Mouse (Mus musculus): ENCODE measurements at regions not wholly inside any gene's neighbourhood (a gene's known extent, or its start where the extent isn't known, plus 50 kb on each side); places are given as distances from the start of the nearest gene placed in this dataset.

- no peak for ATAC-seq (ENCODE audit: insufficient number of reproducible peaks, insufficient read depth, low FRiP score, low read depth)
- no peak overlapping the region for H3K4me3 ChIP-seq (ENCODE audit: control insufficient read depth in 1 of 2, insufficient read depth in 1 of 2, low read depth in 1 of 2, low read length in 2 of 2)
- no peaks in the 10 kb centered on the region for H3K36me3 ChIP-seq (ENCODE audit: control insufficient read depth, insufficient read depth, low read length)
- no peaks in the 10 kb centered on the region for H3K4me1 ChIP-seq (ENCODE audit: control insufficient read depth in 2 of 2, insufficient read depth in 2 of 2, low read length in 2 of 2)
- H3K27me3 ChIP-seq (ENCODE audit: control insufficient read depth, insufficient read depth, low read length) = no peaks in the 10 kb centered on the region
- H3K9me3 ChIP-seq (ENCODE audit: control insufficient read depth, low read length) = no peaks in the 10 kb centered on the region
- WGBS = 45% methylated on average over 13 of the region's 13 CpGs
- no peak overlapping the region for H3K27ac ChIP-seq (replicated peaks in 1 of 2; ENCODE audit: control insufficient read depth in 1 of 2, insufficient read depth in 1 of 2, low read depth in 2 of 2, low read length in 2 of 2)
- H3K4me2 ChIP-seq (ENCODE audit: low read length) = no peak overlapping the region
- H3K9ac ChIP-seq (ENCODE audit: low read length) = no peak overlapping the region
These were observed 79.2 kb upstream of the Jarid2 start for GRCm38 (mm10) chr13:44650052-44650451.

DNA sequence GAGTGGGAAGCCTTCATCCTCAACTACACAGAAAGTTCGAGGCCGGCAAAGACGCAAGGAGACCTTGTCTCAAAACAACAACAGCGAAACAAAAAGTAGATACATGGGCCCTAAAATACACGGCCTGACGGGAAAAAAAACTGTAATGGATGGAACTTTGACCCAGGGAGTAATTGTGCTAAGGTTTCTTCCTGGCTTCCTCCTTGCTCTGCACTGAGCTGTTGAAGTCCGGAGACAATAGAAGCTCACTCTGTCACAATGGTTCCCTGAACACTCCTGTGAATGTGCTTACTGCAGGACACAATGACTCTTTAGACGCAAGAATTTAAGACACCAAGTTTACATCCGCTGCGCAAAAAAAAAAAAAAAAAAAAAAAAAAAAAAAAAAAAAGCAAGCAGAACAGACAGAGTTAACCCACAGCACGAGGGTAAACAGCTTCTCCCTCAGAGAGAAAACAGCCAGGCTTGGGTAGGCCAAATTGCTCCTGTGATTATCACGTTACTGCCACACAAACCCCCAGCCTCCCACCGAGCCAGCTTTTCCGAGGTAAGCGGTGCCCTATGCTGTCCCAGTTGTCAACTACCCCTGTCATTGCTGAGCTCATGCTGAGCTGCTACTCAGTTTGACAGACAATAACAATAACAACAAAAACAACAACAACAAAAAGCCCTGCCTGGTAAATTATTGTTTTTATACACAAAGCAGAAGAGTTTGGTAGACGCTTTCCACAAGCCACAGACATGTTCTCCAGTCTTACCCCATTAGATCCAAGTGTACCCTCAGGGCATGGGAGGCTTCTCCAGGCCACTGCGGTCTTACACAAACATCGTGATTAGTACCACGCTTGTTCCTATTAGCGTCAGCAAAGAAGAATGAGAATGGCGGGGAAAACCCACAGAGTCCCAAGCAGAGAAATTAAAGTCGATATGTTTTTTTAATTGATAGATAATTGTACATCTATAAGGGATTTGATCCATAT, 77.7 kb upstream of the Jarid2 start:
- Histone ChIP-seq H3K27me3 (ENCODE audit: control insufficient read depth, insufficient read depth, low read length) (no peaks in the 10 kb centered on the region), H3K9me3 (ENCODE audit: control insufficient read depth, low read length) (no peaks in the 10 kb centered on the region), H3K4me3 (ENCODE audit: control insufficient read depth in 1 of 2, insufficient read depth in 1 of 2, low read depth in 1 of 2, low read length in 2 of 2) (no peak overlapping the region), H3K9ac (ENCODE audit: low read length) (no peak overlapping the region), H3K4me1 (ENCODE audit: control insufficient read depth in 2 of 2, insufficient read depth in 2 of 2, low read length in 2 of 2) (no peaks in the 10 kb centered on the region), H3K4me2 (ENCODE audit: low read length) (no peak overlapping the region), H3K36me3 (ENCODE audit: control insufficient read depth, insufficient read depth, low read length) (no peaks in the 10 kb centered on the region), H3K27ac (replicated peaks in 1 of 2; ENCODE audit: control insufficient read depth in 1 of 2, insufficient read depth in 1 of 2, low read depth in 2 of 2, low read length in 2 of 2) (no peak overlapping the region)
- no peak for ATAC-seq (ENCODE audit: insufficient number of reproducible peaks, insufficient read depth, low FRiP score, low read depth)
- WGBS = 47% methylated on average over 22 of the region's 22 CpGs

DNA sequence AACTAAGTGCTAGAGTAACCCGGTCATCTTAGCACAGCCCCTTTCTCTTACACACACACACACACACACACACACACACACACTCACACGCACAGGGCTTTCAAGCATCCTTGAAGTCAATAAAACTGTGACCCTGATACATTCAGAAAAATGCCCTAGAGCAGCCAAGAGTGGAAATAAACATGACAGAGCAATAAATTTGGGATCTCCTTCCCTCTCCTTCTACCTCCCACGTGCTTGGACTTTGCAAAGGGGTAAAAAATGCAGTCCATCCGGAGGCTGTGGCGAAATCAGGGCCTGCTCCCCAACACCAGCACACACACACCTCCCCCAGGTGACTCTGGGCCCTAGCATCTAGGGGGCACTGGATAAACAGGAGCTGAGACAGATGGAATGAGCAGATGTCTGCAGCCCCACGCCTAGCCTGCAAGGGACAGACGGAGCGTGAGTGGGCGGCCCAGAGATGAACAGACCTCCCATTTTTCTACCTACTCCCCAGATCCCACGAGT, 71.3 kb upstream of the Jarid2 start:
- Histone ChIP-seq H3K36me3 (ENCODE audit: control insufficient read depth, insufficient read depth, low read length) (no peaks in the 10 kb centered on the region), H3K4me2 (ENCODE audit: low read length) (no peak overlapping the region), H3K9me3 (ENCODE audit: control insufficient read depth, low read length) (no peaks in the 10 kb centered on the region), H3K9ac (ENCODE audit: low read length) (no peak overlapping the region), H3K4me1 (ENCODE audit: control insufficient read depth in 2 of 2, insufficient read depth in 2 of 2, low read length in 2 of 2) (no peaks in the 10 kb centered on the region; a peak in 1 of 4 replicates), H3K27me3 (ENCODE audit: control insufficient read depth, insufficient read depth, low read length) (no peaks in the 10 kb centered on the region), H3K27ac (replicated peaks in 1 of 2; ENCODE audit: control insufficient read depth in 1 of 2, insufficient read depth in 1 of 2, low read depth in 2 of 2, low read length in 2 of 2) (no peak overlapping the region), H3K4me3 (ENCODE audit: control insufficient read depth in 1 of 2, insufficient read depth in 1 of 2, low read depth in 1 of 2, low read length in 2 of 2) (no peak overlapping the region)
- ATAC-seq (ENCODE audit: insufficient number of reproducible peaks, insufficient read depth, low FRiP score, low read depth) = no peak
- WGBS = 65% methylated on average over 10 of the region's 10 CpGs

GRCm38 (mm10) chr13:44659861-44660260, 69.4 kb upstream of the Jarid2 start:
- no peaks in the 10 kb centered on the region for H3K9me3 ChIP-seq (ENCODE audit: control insufficient read depth, low read length)
- H3K4me3 ChIP-seq (ENCODE audit: control insufficient read depth in 1 of 2, insufficient read depth in 1 of 2, low read depth in 1 of 2, low read length in 2 of 2) = no peak overlapping the region
- H3K36me3 ChIP-seq (ENCODE audit: control insufficient read depth, insufficient read depth, low read length) = no peaks in the 10 kb centered on the region
- H3K4me1 ChIP-seq (ENCODE audit: control insufficient read depth in 2 of 2, insufficient read depth in 2 of 2, low read length in 2 of 2) = no peaks in the 10 kb centered on the region; a peak in 1 of 4 replicates
- H3K27me3 ChIP-seq (ENCODE audit: control insufficient read depth, insufficient read depth, low read length) = no peaks in the 10 kb centered on the region
- WGBS = 55% methylated on average over 6 of the region's 6 CpGs
- H3K27ac ChIP-seq (replicated peaks in 1 of 2; ENCODE audit: control insufficient read depth in 1 of 2, insufficient read depth in 1 of 2, low read depth in 2 of 2, low read length in 2 of 2) = no peak overlapping the region
- no peak overlapping the region for H3K9ac ChIP-seq (ENCODE audit: low read length)
- no peak overlapping the region for H3K4me2 ChIP-seq (ENCODE audit: low read length)
- ATAC-seq (ENCODE audit: insufficient number of reproducible peaks, insufficient read depth, low FRiP score, low read depth) = no peak

DNA sequence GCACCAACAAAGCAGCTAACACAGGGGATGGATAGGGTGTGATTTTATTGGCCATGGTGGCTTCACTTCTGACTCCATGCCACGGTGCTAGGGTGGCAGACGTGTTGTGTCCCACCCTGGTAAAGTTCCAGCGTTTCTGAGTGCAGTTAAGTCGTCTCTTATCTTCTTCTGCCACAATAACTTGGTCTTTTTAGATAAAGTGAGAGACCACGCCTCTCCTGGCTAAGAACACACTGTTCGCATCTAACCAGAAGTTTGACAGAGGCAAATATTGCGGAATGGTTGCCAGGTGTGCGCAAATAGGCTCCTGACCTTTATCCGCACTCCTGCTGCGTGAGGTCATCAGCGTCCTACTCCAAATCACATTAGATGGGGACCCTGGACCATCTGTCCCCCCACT, 66.2 kb upstream of the Jarid2 start:
- Histone ChIP-seq H3K9me3 (ENCODE audit: control insufficient read depth, low read length) (no peaks in the 10 kb centered on the region), H3K9ac (ENCODE audit: low read length) (no peak overlapping the region), H3K4me2 (ENCODE audit: low read length) (no peak overlapping the region), H3K27me3 (ENCODE audit: control insufficient read depth, insufficient read depth, low read length) (no peaks in the 10 kb centered on the region), H3K27ac (replicated peaks in 1 of 2; ENCODE audit: control insufficient read depth in 1 of 2, insufficient read depth in 1 of 2, low read depth in 2 of 2, low read length in 2 of 2) (no peak overlapping the region), H3K4me1 (ENCODE audit: control insufficient read depth in 2 of 2, insufficient read depth in 2 of 2, low read length in 2 of 2) (no peaks in the 10 kb centered on the region; a peak in 1 of 4 replicates), H3K36me3 (ENCODE audit: control insufficient read depth, insufficient read depth, low read length) (no peaks in the 10 kb centered on the region), H3K4me3 (ENCODE audit: control insufficient read depth in 1 of 2, insufficient read depth in 1 of 2, low read depth in 1 of 2, low read length in 2 of 2) (no peak overlapping the region)
- ATAC-seq (ENCODE audit: insufficient number of reproducible peaks, insufficient read depth, low FRiP score, low read depth) = no peak
- WGBS = 62% methylated on average over 11 of the region's 11 CpGs

DNA sequence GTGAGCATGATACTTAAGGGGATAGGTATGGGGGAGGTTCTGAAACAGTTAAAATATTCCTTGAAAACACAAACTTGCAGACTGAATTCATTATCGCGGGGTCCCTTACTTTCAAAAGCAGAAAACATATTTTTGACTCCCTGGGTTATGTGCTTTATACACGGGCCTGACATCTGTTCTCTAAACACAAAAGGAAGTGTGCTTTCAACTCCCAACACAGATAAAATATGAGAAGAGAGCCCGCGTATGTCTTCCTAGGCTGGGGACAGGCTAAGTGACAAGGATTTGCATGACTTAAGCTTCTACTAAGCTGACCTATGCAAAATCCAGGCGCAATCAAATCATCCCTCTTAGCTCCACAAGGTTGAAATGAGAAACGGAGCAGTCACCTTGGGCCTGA, 65.5 kb upstream of the Jarid2 start:
- H3K4me3 ChIP-seq (ENCODE audit: control insufficient read depth in 1 of 2, insufficient read depth in 1 of 2, low read depth in 1 of 2, low read length in 2 of 2) = no peak overlapping the region
- no peaks in the 10 kb centered on the region for H3K9me3 ChIP-seq (ENCODE audit: control insufficient read depth, low read length)
- no peak overlapping the region for H3K4me2 ChIP-seq (ENCODE audit: low read length)
- no peaks in the 10 kb centered on the region for H3K27me3 ChIP-seq (ENCODE audit: control insufficient read depth, insufficient read depth, low read length)
- no peaks in the 10 kb centered on the region; a peak in 1 of 4 replicates for H3K4me1 ChIP-seq (ENCODE audit: control insufficient read depth in 2 of 2, insufficient read depth in 2 of 2, low read length in 2 of 2)
- no peaks in the 10 kb centered on the region for H3K36me3 ChIP-seq (ENCODE audit: control insufficient read depth, insufficient read depth, low read length)
- no peak for ATAC-seq (ENCODE audit: insufficient number of reproducible peaks, insufficient read depth, low FRiP score, low read depth)
- no peak overlapping the region for H3K9ac ChIP-seq (ENCODE audit: low read length)
- no peak overlapping the region for H3K27ac ChIP-seq (replicated peaks in 1 of 2; ENCODE audit: control insufficient read depth in 1 of 2, insufficient read depth in 1 of 2, low read depth in 2 of 2, low read length in 2 of 2)
- WGBS = 58% methylated on average over 7 of the region's 7 CpGs

- H3K27me3 ChIP-seq (ENCODE audit: control insufficient read depth, insufficient read depth, low read length) = no peaks in the 10 kb centered on the region
- no peak overlapping the region for H3K9ac ChIP-seq (ENCODE audit: low read length)
- no peak overlapping the region for H3K27ac ChIP-seq (replicated peaks in 1 of 2; ENCODE audit: control insufficient read depth in 1 of 2, insufficient read depth in 1 of 2, low read depth in 2 of 2, low read length in 2 of 2)
- H3K36me3 ChIP-seq (ENCODE audit: control insufficient read depth, insufficient read depth, low read length) = no peaks in the 10 kb centered on the region
- H3K4me1 ChIP-seq (ENCODE audit: control insufficient read depth in 2 of 2, insufficient read depth in 2 of 2, low read length in 2 of 2) = peaks cover 2 to 7% of the 10 kb centered on the region in 2 experiments; a peak in 3 of 4 replicates
- WGBS = 49% methylated on average over 6 of the region's 6 CpGs
- no peak overlapping the region for H3K4me2 ChIP-seq (ENCODE audit: low read length)
- no peak for ATAC-seq (ENCODE audit: insufficient number of reproducible peaks, insufficient read depth, low FRiP score, low read depth)
- H3K4me3 ChIP-seq (ENCODE audit: control insufficient read depth in 1 of 2, insufficient read depth in 1 of 2, low read depth in 1 of 2, low read length in 2 of 2) = no peak overlapping the region
- no peaks in the 10 kb centered on the region for H3K9me3 ChIP-seq (ENCODE audit: control insufficient read depth, low read length)
These were observed 59.5 kb upstream of the Jarid2 start for GRCm38 (mm10) chr13:44669761-44670160.
